Mouse (Mus musculus) myocyte (in vitro differentiated cells): ENCODE results near the gene Slc4a3. TPM values are rescaled to one million over a fixed set of nuclear protein-coding genes. Genes with fewer than 3 reads are reported as not detected.

Experiments
- H3K27me3 ChIP-seq: one replicate; pipeline ENCODE4 v1.6.1; 2011; ENCODE audit not compliant: control insufficient read depth, insufficient read depth, insufficient read length
- H3K36me3 ChIP-seq: one replicate; pipeline ENCODE4 v1.6.1; 2011; ENCODE audit not compliant: control insufficient read depth, insufficient read depth
- H3K4me2 ChIP-seq: one replicate; pipeline ENCODE4 v1.6.1; 2011; ENCODE audit warnings: low read depth, control low read depth
- H3K4me3 ChIP-seq: one replicate; pipeline ENCODE4 v1.5.1; 2011; ENCODE audit warnings: mild to moderate bottlenecking, control low read depth, moderate library complexity
- H3K79me2 ChIP-seq: one replicate; pipeline ENCODE4 v1.6.1; 2011; ENCODE audit not compliant: control insufficient read depth, insufficient read depth
- H3ac ChIP-seq: one replicate; pipeline ENCODE4 v1.6.1; 2011; ENCODE audit not compliant: control insufficient read depth, insufficient read length
- CEBPB ChIP-seq: IDR thresholded peaks from 2 replicates; pipeline ENCODE4 v1.6.1; 2011; ENCODE audit warnings: mild to moderate bottlenecking, moderate library complexity; ENCODE audit not compliant: poor library complexity, insufficient read depth, severe bottlenecking
- E2F4 ChIP-seq: IDR thresholded peaks from one replicate; pipeline ENCODE4 v1.6.1; 2011; ENCODE audit warnings: mild to moderate bottlenecking, control low read depth, moderate library complexity; ENCODE audit not compliant: insufficient read depth
- MAX ChIP-seq: IDR thresholded peaks from one replicate; pipeline ENCODE4 v1.6.1; 2011; ENCODE audit warnings: low read depth, mild to moderate bottlenecking, control low read depth
- MYOD1 ChIP-seq, 3 experiments: IDR thresholded peaks; one replicate each; pipeline ENCODE4 v1.6.1; 2011; ENCODE audit warnings: control low read depth in 2 of 3, low read depth in 2 of 3, mild to moderate bottlenecking in 2 of 3, moderate library complexity in 1 of 3; ENCODE audit not compliant: insufficient read length in 2 of 3, control insufficient read depth in 1 of 3
- MYOG ChIP-seq, 3 experiments: IDR thresholded peaks; one replicate each; pipeline ENCODE4 v1.6.1; 2011; ENCODE audit warnings: control low read depth in 2 of 3, low read depth in 2 of 3, mild to moderate bottlenecking in 2 of 3; ENCODE audit not compliant: insufficient read length in 2 of 3, control insufficient read depth in 1 of 3, insufficient read depth in 1 of 3
- POLR2A ChIP-seq: IDR thresholded peaks from one replicate; pipeline ENCODE4 v1.6.1; 2011; ENCODE audit warnings: low read depth, mild to moderate bottlenecking, control low read depth, moderate library complexity; ENCODE audit not compliant: insufficient read length
- POLR2AphosphoS2 ChIP-seq: IDR thresholded peaks from one replicate; pipeline ENCODE4 v1.6.1; 2011; ENCODE audit warnings: low read depth, control low read depth; ENCODE audit not compliant: insufficient read length
- REST ChIP-seq: IDR thresholded peaks from one replicate; pipeline ENCODE4 v1.6.1; 2011; ENCODE audit warnings: mild to moderate bottlenecking, control low read depth, moderate library complexity; ENCODE audit not compliant: insufficient read depth, insufficient read length
- SRF ChIP-seq: IDR thresholded peaks from one replicate; pipeline ENCODE4 v1.6.1; 2011; ENCODE audit warnings: low read depth; ENCODE audit not compliant: control insufficient read depth, insufficient read length
- TCF12 ChIP-seq: IDR thresholded peaks from one replicate; pipeline ENCODE4 v1.6.1; 2011; ENCODE audit warnings: mild to moderate bottlenecking, control low read depth; ENCODE audit not compliant: poor library complexity, insufficient read depth, severe bottlenecking
- TCF3 ChIP-seq: IDR thresholded peaks from one replicate; pipeline ENCODE4 v1.6.1; 2011; ENCODE audit warnings: low read depth, control low read depth; ENCODE audit not compliant: insufficient read length
- USF1 ChIP-seq: IDR thresholded peaks from one replicate; pipeline ENCODE4 v1.6.1; 2011; ENCODE audit warnings: low read depth, mild to moderate bottlenecking, control low read depth, moderate library complexity
- polyA plus RNA-seq: library from polyadenylated mRNA; unstranded; fragments of >200 nt; fragmentation: generic; extraction: Trizol; gene quantifications from one replicate; pipeline ENCODE4 v1.2.1, GENCODE M21; 2012; ENCODE audit warnings: missing spikeins

The Slc4a3 gene
- polyA plus RNA-seq, 1 experiment, result 48.6 TPM

DNA sequence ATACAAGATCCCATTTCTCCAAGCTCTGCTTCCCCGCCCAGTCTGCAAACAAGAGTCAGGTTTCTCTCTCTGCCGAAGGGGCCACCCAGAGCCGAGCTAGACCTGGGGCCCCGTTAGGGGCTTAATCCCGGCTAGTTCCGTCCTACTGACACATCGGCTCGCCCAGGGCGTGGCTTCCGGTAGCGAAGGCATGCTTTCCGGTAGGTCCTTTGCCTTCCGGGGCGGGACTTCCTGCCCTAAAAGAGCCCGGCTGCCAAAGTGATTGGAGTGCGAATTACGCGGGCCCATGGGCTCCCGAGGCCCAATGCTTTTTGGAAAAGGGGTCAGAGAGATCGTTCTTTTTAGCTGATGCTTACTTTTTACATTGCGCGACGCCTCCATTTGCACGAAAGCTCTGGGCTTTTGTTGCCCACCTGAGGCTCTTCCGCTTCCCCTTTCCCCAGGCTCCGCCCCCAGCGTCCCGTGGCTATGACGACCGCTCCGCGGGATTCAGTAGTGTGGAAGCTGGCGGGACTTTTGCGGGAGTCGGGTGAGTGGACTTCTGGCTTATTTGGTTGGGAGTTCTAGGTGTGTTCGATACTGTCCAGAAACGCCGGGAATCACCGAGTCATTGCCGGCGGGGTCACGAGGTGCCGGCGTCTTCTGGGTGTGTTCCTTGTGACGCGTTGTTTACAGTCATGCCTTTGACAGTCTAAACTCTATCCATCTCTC is 24.6 kb upstream of the Slc4a3 start, which contains the start of gene Stk11ip:
Gene Stk11ip (plus strand): TSS at position 209 of the 711 bp plus-strand sequence.
- TF ChIP-seq MYOG (IDR thresholded peaks at IDR 0.05; ENCODE audit: control insufficient read depth in 1 of 3, insufficient read depth in 1 of 3, insufficient read length in 2 of 3, low read depth in 2 of 3) (no peak), SRF (no peak), REST (no peak), POLR2A (peak; percentile 50), MYOD1 (IDR thresholded peaks at IDR 0.05; ENCODE audit: control insufficient read depth in 1 of 3, insufficient read length in 2 of 3, low read depth in 2 of 3) (no peak), POLR2AphosphoS2 (peak; percentile 34), USF1 (peak; percentile 40), MAX (no peak), TCF3 (no peak), E2F4 (peak; percentile 18), TCF12 (no peak), CEBPB (no peak)
- Histone ChIP-seq H3K79me2 (peaks cover 4% of the 10 kb centered on the region), H3K36me3 (no peaks in the 10 kb centered on the region), H3K4me3 (peak within 1 kb of the TSS; percentile 60), H3K27me3 (no peaks in the 10 kb centered on the region), H3K4me2 (peak within 1 kb of the TSS; percentile 89), H3ac (peak within 1 kb of the TSS; percentile 8)

DNA sequence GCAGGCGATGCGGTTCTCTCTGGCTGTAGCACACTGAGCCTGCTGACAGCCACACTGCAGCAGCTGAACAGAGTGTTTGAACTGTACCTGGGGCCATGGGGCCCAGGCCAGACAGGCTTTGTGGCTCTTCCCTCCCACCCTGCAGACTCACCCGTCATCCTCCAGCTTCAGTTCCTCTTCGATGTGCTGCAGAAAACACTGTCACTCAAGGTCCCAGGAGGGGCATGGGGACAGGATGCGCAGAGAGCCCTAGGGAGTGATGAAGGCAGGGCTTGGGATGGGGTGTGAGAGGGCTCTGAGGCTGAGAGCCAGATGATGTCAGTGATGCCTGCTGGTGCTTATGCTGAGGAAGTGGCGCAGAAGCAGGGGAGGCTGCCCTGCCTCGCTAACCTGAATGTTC is 21.4 kb upstream of the Slc4a3 start:
- no peak overlapping the region for H3K4me3 ChIP-seq
- peaks cover 4% of the 10 kb centered on the region for H3K79me2 ChIP-seq
- H3ac ChIP-seq, result no peak overlapping the region
- H3K27me3 ChIP-seq, result no peaks in the 10 kb centered on the region
- H3K4me2 ChIP-seq, result no peak overlapping the region
- no peaks in the 10 kb centered on the region for H3K36me3 ChIP-seq
- TF ChIP-seq TCF3 (no peak), MAX (no peak), MYOD1 (IDR thresholded peaks at IDR 0.05; ENCODE audit: control insufficient read depth in 1 of 3, insufficient read length in 2 of 3, low read depth in 2 of 3) (no peak), E2F4 (no peak), MYOG (IDR thresholded peaks at IDR 0.05; ENCODE audit: control insufficient read depth in 1 of 3, insufficient read depth in 1 of 3, insufficient read length in 2 of 3, low read depth in 2 of 3) (no peak), REST (no peak), CEBPB (no peak), TCF12 (no peak), POLR2AphosphoS2 (no peak), SRF (no peak), POLR2A (no peak), USF1 (no peak)

GRCm38 (mm10) chr1:75530546-75530945 is 15.5 kb upstream of the Slc4a3 start:
- Histone ChIP-seq H3K27me3 (no peaks in the 10 kb centered on the region), H3ac (no peak overlapping the region), H3K79me2 (no peaks in the 10 kb centered on the region), H3K4me2 (no peak overlapping the region), H3K36me3 (no peaks in the 10 kb centered on the region), H3K4me3 (no peak overlapping the region)
- TF ChIP-seq POLR2AphosphoS2, result no peak
- no peak for TF ChIP-seq USF1
- TF ChIP-seq MYOG (IDR thresholded peaks at IDR 0.05; ENCODE audit: control insufficient read depth in 1 of 3, insufficient read depth in 1 of 3, insufficient read length in 2 of 3, low read depth in 2 of 3), result no peak
- no peak for TF ChIP-seq TCF12
- TF ChIP-seq TCF3, result no peak
- no peak for TF ChIP-seq E2F4
- TF ChIP-seq CEBPB, result no peak
- TF ChIP-seq SRF, result no peak
- no peak for TF ChIP-seq MYOD1 (IDR thresholded peaks at IDR 0.05; ENCODE audit: control insufficient read depth in 1 of 3, insufficient read length in 2 of 3, low read depth in 2 of 3)
- TF ChIP-seq MAX, result no peak
- TF ChIP-seq POLR2A, result no peak
- no peak for TF ChIP-seq REST

GRCm38 (mm10) chr1:75532280-75533172 is 13.5 kb upstream of the Slc4a3 start:
- no peaks in the 10 kb centered on the region for H3K79me2 ChIP-seq
- H3K4me2 ChIP-seq, result peak overlapping the region; percentile 44
- H3K4me3 ChIP-seq, result peak overlapping the region; percentile 5
- H3ac ChIP-seq, result no peak overlapping the region
- H3K27me3 ChIP-seq, result no peaks in the 10 kb centered on the region
- no peaks in the 10 kb centered on the region for H3K36me3 ChIP-seq
- TF ChIP-seq MYOD1 (IDR thresholded peaks at IDR 0.05; ENCODE audit: control insufficient read depth in 1 of 3, insufficient read length in 2 of 3, low read depth in 2 of 3) (peak; percentile 56 to 96 (median 79)), MYOG (IDR thresholded peaks at IDR 0.05; ENCODE audit: control insufficient read depth in 1 of 3, insufficient read depth in 1 of 3, insufficient read length in 2 of 3, low read depth in 2 of 3) (peak; percentile 67 to 89 (median 70)), E2F4 (no peak), MAX (no peak), TCF12 (peak; percentile 52), POLR2A (peak; percentile 25), SRF (no peak), POLR2AphosphoS2 (peak; percentile 14), USF1 (peak; percentile 0), CEBPB (no peak), TCF3 (no peak), REST (no peak)
